Mouse (Mus musculus) megakaryocyte, embryonic 14.5 days (primary cell): Measurements from ENCODE around the gene Ly6g6c.

Source experiments
- FLI1 ChIP-seq: IDR thresholded peaks from 2 replicates; pipeline ENCODE4 v1.6.1; 2012; ENCODE audit warnings: low read length, inconsistent platforms, mixed read lengths
- GATA1 ChIP-seq: IDR thresholded peaks from 3 replicates; pipeline ENCODE4 v1.6.1; 2012; ENCODE audit warnings: mixed read lengths, low read length, inconsistent platforms, borderline replicate concordance

DNA sequence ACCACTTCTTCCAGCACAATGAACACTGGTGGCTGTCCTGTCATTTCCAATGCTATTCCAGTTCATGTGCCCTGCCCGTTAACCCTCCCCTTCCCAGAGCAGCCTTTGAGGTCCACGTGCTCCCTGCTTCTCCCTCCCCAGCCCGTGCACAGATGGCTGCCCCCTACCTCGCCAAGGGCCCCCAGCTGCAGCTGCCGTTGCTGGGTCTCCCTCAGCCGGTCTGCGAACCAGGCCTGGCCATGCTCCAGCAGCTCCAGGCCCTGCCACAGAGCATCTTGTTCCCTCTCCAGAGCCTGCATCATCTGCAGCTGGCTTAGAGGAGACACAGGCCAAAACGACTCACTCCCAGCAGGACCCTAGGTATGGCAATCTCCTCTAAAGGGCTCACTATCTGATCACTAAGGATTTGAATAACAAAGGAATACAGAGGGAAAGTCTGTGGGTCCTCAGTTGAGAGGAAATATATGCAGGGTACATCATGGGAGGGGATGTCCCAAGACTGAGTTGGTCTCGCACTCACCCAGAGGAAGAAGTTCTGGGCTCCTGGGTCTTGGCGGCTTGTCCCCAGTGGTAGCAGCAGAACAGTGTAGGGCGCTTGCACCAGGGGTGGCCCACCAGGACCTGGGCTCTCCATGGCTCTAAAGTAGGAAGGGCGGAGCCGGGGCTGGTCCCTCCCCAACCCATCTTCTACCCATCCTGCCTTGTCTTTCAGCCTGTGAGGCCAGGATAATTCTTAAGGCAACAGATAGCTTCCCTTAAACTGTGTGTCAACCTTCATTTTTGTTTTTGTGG is 37.7 kb upstream of the Ly6g6c start, which contains the start of gene Sapcd1:
- TF ChIP-seq GATA1 (no peak), FLI1 (no peak)
